Mouse (Mus musculus): ENCODE data around the gene C1qtnf12.

C1qtnf12 gene

DNA sequence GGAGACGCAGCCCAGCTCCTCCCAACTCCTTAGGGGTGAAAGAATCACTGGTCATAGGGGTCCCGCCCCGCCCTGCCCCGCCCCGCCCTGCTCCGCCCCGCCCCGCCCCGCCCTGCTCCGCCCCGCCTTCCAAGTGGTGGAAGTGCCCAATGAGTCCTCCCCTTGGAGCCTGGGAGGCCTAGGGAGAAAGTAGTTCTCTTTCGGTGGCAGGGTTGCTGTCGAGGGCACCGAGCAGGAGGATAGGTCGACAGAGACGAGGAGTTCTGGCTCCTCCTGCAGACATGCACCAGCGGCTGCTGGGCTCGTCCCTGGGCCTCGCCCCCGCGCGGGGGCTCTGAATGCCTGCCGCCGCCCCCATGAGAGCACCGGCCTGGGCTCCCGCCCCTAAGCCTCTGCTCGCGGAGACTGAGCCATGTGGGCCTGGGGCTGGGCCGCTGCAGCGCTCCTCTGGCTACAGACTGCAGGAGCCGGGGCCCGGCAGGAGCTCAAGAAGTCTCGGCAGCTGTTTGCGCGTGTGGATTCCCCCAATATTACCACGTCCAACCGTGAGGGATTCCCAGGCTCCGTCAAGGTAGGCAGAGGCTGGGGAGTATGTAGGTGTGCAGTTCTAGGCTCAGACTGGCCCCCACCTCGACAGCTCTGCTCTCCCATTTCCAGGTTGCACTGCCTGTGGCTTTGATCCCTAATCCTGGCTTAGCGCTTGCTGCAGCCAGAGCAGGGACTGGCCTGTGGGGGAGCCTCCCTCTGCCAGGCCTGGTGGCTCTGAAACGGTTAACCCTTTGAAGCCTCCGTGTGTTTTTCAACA, at the start of gene C1qtnf12:
C1qtnf12 (plus strand) TSS at position 152 of the 805 bp plus-strand sequence.
- peak in 1 of 2 experiments; percentile 31 for DNase-seq (ENCODE audit: low spot score in 2 of 2)

DNA sequence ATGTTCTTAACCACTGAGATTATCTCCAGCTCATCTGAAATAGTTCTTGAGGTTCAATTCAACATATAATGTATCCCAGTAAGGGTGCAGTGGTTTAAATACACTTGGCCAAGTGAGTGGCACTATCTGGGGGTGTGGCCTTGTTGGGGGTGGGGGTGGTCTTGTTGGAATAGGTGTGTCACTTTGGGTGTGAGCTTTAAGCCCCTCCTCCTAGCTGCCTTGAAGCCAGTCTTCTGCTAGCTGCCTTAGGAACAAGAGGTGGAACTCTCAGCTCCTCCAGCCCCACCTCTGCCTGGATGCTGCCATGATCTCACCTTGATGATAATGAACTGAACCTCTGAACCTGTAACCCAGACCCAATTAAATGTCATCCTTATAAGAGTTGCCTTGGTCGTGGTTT, 30.1 kb upstream of the C1qtnf12 start:
- no peak for DNase-seq (ENCODE audit: low spot score in 2 of 2)

DNA sequence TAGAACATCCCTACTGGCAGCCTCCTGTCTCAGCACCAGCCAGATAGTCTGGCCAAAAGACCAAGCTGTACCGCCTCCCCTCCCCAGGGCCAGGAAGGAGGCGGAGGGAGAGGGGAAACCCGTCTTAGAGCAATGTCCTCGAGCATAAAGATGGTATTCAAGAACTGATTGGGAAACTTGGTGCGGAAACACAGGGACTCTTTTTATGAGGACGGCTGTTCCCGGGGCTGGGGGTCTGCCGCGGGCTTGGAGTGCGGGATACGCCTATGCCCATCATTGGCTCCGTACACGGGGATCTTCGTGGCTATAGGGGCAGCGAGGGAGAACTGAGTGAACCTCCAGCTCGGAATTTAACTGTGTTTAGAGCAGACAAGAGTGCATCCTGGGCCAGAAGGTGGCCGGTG, 19.1 kb upstream of the C1qtnf12 start:
- DNase-seq (ENCODE audit: low spot score in 2 of 2) = peak in 1 of 2 experiments; percentile 49

DNA sequence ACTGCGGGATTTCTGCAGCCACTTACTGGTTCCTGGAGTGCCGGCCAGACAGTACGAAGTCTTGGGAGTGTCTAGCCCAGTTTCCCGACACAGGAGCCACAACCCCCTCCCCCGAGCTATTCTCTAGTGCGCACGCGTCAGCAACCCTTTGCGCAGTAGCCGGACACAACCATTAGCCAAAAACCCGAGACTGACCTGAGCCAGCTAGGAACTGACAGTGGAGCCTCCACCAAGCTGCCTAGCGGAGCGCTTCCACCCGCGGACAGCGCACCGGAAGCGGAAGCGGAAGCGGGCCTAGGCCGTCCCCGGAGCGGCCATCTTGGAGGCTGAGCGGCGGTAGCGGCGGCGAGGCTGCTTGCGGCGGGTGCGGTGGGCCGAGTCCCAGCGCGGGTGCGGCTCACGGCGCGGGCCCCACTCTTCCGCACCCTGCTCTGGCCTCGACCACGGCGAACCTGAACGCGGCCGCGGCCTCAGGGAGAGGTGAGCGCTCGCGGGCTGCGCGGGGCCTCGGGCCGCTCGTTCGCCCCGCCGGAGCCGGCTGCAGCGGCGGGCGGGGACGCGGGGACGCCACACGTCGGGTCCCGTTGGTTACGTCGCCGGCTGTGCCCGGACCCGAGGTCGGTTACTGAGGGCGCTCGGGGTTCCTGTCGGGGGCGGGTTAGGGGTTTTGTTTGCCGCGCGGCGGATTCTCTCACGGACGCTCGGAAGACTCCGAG, 18.4 kb upstream of the C1qtnf12 start, which contains the start of gene Ube2j2:
Ube2j2 (plus strand) TSS at position 298 of the 716 bp plus-strand sequence.
- peak; percentile 88 to 98 for DNase-seq (ENCODE audit: low spot score in 2 of 2)

DNA sequence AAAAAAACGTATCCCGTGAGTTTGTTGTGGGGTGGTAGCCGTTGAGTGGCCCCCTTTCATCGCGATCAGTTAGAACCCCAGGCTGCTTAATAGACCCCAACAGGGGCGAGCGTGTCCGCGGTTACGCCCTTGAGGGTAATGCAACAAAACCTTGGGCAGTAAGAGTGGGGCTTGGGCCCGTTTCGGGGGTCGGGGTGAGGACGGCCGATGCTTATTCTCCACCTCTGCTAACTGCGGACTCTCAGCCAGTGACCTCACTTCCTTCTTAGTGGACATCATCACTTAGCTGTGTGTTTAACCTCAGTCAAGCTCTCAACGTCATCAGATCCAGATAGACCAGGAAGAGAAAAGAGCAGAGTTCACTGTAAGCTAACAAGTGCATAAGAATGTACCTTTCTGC, 17.8 kb upstream of the C1qtnf12 start:
- DNase-seq (ENCODE audit: low spot score in 2 of 2) = no peak

DNA sequence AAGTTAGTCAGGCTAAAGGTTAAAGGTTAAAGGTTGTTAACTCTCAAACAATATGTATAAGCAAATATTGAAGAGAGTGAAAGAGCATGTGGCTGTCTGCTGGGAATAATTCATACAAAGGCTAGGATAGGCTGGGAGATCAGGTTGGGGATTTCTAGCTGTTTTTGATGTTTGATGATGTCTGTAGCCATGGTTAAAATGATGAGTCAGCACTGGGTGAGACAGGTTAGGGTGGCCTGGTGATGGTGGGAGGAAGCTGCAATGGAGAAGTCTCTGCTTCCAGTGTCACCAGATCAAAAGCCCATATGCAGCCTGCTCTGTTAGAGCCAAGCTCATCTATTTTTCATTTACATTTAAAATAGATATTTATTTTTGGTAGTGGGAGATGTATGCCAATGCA, 15.0 kb upstream of the C1qtnf12 start:
- DNase-seq (ENCODE audit: low spot score in 2 of 2) = no peak

DNA sequence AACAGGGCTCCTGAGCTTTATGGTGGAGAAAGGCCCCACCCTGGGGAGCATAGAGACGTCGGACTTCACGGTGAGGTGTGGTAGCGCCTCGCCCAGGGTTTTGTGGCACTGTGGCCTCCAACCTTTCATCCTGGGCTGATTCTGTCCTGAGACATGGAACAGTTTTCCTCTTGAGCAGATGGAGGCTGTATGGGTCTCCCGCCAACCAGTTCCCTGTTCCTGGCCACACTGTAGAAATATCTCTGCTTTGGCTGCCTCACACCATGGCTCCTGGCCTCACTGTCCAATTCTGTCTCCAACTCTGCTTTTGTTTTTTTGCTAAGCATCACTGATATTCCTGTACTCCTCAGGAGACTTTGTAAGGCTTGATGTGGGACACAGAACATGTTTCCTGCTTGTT, 6.6 kb upstream of the C1qtnf12 start:
- DNase-seq (ENCODE audit: low spot score in 2 of 2) = no peak

DNA sequence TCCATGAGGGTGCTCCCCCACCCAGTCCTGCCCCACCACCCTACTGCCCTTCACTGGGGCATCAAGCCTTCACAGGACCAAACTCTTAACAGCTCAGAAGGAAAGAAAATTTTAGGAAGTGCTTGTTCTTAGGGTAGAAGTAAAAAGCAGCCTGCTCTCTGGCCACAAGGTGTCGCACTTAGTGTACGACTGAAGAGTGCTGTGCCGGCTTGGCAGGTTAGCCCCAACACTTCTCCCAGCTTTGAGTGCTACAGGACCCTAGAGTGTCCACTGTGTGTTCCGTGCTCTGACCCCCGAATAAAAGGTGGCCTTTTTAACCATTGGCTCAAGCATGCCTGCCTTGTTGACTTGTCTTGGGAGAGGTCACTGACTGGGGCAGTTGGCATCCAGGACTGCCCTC, 2.8 kb upstream of the C1qtnf12 start:
- peak in 1 of 2 experiments; percentile 72 for DNase-seq (ENCODE audit: low spot score in 2 of 2)

DNA sequence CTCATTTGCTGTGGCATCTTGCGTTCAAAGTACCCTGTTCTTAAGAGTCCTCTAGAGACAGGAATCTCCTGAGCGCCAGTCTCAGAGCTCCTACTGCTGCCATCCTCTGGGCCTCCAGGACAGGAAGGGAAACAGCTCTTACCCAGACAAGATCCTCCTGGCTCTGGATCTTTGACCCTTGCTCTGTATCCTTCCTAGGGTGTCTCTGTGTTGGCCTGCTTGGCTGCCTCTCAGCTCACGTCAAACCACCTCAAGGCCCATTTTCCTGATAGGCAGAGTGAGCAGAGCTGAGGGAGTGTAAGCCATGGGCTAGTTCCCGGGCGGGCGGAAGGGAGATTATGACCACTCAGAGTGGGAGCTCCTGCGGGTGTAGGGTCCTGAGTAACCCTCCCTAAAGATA, 988 bp downstream of the C1qtnf12 start:
- no peak for DNase-seq (ENCODE audit: low spot score in 2 of 2)

DNA sequence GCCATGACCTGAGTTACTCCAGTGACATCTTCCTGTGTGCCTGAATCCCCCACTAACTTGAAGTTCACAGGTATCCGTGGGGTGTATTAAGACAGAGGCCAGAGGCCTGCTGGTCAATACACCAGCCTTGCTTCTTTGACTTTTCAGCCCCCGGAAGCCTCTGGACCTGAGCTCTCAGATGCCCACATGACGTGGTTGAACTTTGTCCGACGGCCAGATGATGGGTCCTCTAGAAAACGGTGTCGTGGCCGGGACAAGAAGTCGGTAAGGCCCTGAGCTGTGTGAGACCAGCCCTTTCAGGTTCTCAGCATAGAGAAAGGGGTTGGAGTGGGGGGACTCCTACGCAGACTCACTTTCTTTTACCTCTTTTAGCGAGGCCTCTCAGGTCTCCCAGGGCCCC, 2.3 kb downstream of the C1qtnf12 start:
- no peak for DNase-seq (ENCODE audit: low spot score in 2 of 2)

DNA sequence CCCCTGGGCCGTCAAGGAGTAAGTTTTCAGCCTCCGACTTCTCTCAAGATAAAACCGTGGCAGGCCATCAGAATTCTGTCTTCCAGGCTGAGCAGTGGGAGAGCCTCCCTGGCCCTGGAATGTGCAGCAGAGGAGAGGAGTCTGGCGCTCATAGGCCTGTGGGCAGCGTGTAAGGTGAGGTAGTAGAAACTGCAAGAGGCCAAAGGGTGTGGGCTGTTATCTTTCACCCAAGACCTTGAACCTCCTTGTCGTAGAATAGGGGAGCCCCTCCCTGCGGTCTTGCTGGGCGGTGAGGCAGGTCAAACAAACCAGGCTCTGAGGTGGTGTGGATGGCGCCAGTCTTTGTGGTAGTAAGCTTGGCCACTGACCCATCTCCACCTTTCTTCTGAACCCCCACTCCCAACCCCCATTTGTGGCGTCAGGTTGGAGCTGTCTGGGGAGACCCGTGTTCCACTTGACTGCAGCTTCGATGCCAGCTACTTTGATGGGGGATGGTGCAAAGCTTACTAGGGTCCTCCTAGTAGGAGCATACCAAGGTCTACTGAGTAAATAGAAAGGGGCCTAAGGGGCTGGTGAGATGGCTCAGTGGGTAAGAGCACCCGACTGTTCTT, 7.0 kb downstream of the C1qtnf12 start:
- no peak for DNase-seq (ENCODE audit: low spot score in 2 of 2)

DNA sequence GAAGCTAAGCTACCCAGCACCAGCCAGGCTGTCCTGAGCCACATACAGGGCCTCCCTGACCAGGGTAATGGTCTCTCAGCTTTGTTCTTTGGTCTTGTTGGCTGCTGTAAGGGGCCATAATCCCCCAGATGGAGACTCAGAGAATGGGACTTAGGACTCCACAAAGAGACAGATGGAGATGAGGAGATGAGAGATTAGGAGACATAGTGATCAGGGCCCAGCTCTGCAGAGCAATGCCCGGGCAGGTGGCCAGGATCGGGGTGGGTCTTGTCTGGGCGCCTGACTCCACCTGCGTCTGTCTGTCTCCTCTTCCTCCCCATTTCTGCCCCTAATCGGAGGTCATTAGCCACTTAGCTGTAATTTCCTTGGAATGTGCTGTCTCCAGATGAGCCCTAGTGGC, 8.2 kb downstream of the C1qtnf12 start:
- DNase-seq (ENCODE audit: low spot score in 2 of 2) = no peak

DNA sequence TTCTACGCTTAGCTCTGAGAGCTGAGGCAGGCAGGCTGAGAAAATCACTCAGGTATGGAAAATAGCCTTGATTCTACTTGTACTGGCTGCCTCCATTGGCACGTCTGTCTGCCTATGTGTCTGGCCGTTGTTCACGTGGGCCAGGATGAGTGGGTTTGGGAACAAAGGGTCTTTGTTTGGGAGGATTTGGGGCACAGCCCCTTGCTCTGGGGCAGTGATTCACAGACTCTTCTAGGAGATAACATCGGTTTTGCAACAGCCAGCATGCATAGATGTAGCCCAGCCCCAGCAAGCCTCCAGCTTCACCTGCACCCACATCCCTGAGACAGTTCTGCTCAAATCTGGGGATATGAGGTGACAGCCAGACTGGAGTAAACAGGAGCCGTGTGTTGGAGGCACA, 10.5 kb downstream of the C1qtnf12 start:
- no peak for DNase-seq (ENCODE audit: low spot score in 2 of 2)

DNA sequence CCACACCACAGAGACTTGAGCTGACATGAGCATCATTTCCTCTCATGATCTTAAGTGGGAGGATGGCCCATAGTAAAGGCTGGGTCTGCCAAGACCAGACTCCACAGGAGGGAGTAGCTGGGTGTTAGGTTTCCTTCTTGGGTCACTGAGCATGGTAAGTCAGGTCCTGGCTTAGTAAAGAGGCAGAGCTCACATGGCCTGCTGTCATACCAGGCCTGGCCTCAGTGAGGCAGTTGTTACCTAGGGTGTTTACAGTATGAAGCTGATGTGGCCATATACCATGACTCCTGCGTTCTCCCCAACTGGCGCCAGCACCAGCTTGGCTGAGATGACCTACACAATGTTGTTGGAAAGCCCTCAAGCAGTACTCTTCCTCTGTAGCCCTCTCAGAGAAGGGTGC, 11.1 kb downstream of the C1qtnf12 start:
- DNase-seq (ENCODE audit: low spot score in 2 of 2) = no peak

DNA sequence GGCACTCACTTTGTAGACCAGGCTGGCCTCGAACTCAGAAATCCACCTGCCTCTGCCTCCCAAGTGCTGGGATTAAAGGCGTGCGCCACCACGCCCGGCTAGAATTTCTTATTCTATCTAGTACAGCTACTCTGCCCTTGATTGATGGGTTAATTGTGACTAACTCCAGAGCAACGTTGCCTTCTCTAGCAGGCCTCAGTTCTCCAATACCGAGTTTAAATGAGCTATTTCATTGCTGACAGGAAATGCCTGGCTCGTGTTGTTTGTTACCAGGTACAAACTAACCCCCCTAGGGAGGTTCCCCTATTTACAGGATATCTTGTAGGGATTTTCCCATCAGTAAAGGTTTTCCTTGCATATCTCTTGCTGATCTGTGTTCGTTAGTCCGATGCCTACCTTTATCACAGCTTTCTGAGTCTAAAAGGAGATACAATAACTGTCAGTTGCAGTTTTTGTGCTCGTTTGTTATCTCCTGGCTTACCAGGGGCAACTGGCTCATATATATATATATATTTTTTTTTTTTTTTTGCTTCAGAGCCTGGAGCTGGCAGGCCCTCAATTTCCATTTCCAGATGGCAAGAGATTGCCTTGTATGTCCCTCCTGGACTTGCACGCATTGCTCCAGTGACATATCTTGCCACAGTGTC, 19.4 kb downstream of the C1qtnf12 start:
- DNase-seq (ENCODE audit: low spot score in 2 of 2) = no peak

DNA sequence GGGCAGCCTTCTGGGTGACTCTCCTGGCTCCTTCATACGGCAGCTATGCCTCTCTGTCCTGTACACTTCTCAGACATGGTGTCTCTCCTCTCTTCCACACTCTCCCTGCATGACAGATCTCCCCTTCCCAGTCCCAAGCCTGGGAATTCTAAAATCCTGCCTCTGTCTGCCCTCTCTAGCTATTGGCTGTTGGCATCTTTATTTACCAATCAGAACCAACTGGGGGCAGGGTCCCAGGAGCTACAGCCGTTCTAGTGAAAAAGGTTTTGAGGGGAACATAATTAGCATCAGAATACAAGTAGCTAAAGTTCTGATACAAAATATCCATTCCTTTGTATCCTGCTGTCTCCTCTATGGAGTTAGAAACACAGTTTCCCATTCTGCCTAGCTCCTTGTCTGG, 21.7 kb downstream of the C1qtnf12 start:
- DNase-seq (ENCODE audit: low spot score in 2 of 2) = no peak

DNA sequence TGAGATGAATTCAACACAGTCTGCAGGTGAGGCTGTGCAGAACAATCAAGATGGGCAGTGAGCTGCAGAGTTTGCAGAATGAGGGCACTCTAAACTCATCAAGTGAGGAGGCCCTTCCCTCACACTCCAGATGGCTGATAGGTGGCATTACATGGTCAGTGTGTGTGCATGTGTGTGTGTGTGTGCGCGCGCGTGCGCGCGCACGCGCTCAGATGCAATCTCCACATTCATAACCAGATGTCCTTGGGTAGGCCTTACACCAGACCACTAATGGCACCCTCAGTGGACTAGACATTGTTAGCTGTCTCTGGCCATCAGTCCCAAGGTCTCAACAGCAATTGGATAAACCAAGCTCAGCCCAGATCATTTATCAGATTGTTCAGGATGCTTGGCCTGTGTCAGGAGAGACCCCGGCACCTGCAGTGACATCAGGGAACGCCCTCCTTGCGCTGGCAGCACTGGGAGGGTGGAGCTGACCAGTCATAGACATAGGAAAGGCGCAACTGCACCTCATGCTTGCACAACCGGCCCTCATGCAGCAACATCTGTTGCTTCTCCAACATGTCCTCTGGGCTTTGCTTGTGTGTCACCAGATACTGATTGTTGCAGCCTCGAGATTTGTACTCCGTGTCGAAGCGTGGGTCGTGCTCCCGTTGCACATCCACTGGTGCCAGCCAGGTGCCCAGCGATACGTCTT, 29.2 kb downstream of the C1qtnf12 start:
- DNase-seq (ENCODE audit: low spot score in 2 of 2) = no peak

DNA sequence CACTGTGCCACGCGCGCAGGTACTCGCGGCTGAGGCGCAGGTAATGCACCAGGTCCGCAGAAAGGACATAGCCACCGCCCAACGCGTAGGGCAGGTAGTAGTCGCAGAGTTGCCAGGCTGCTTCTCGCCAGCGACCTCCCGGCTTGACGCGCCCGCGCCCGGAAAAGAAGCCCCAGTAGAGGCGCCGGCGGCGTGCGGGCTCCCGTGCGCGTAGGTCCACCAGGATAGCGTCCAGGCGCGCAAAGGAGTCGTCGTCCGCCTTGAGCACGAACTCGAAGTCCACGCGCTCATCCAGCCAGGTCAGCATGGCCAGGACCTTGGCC, 29.8 kb downstream of the C1qtnf12 start:
- DNase-seq (ENCODE audit: low spot score in 2 of 2) = no peak

DNA sequence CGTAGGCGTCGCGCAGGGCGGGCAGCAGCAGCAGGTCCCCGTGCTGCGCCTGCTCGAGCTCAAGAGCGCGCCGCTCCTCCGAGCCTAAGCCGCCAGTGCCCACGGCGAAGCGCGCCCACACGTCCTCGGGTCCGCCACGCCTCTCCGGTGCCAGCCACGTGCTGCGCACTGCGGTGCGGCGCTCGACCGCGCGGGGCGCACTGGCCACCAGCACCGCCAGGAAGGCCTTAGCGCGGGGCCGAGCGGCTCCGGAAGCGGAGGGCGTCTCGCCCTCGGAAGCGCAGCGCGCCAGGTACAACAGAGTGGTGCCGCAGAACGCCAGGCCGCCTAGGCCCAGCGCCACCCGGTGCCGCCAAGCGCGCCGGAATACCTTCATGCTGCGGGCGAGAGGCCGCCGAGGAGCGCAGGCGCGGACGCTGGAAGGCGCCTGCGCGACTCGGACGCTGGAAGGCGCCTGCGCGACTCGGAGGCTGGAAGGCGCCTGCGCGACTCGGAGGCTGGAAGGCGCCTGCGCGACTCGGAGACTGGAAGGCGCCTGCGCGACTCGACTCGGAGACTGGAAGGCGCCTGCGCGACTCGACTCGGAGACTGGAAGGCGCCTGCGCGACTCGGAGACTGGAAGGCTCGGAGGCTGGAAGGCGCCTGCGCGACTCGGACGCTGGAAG, 30.3 kb downstream of the C1qtnf12 start, which contains the start of the genes B3galt6 and Sdf4:
B3galt6 (minus strand) TSS at position 409 of the 665 bp plus-strand sequence.
Sdf4 (plus strand) TSS at position 632 of the 665 bp plus-strand sequence.
- peak; percentile 76 to 88 for DNase-seq (ENCODE audit: low spot score in 2 of 2)

DNA sequence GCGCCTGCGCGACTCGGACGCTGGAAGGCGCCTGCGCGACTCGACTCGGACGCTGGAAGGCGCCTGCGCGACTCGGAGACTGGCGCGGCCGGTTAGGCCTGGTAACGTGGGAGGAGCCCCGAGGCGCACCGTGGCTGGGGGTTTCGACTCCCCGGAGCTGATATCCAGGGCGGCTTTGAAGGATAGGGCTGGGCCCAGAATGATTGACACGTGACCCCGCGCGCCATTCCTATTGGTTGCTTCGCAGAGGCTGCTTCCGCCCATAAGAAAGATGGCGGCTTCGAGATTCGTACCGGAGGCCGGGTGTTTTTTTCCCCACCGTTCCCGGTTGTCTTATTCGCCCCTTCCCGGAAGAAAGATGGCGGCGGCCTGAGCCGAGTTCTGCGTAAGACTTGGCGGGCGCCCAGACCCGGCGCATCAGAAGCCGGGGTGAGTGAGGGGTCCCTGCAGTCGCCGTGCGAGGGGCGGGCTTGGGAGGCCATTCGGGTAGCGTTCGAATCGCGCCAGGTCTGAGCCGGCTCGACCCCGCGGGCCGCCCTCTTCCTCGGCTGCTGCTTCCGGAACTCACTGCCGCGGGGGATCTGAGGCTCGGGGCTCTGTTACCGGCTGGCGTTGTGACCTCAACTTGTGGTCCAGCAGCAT, 30.9 kb downstream of the C1qtnf12 start:
- peak; percentile 94 to 98 for DNase-seq (ENCODE audit: low spot score in 2 of 2)
